Mouse (Mus musculus) MEL (cell line): ENCODE data around the gene Fbln5.

Source experiments
- CHD2 ChIP-seq: IDR thresholded peaks from 2 replicates; pipeline ENCODE4 v1.6.1; 2011; ENCODE audit warnings: low read length, improper control_type of control experiment
- CTCF ChIP-seq, 3 experiments: IDR thresholded peaks in 2 of 3; conservative IDR thresholded peaks in 1 of 3; 2 replicates each; pipeline ENCODE4 v1.5.1; 2011 to 2012; ENCODE audit warnings: low read length in 3 of 3, low read depth in 2 of 3, mild to moderate bottlenecking in 2 of 3, improper control_type of control experiment in 1 of 3, inconsistent platforms in 1 of 3, mixed read lengths in 1 of 3, moderate library complexity in 1 of 3; ENCODE audit not compliant: control insufficient read depth in 1 of 3, insufficient read depth in 1 of 3, poor library complexity in 1 of 3, severe bottlenecking in 1 of 3
- E2F4 ChIP-seq: IDR thresholded peaks from 2 replicates; pipeline ENCODE4 v1.6.1; 2011; ENCODE audit warnings: low read depth, low read length, improper control_type of control experiment, borderline replicate concordance
- GATA1 ChIP-seq: IDR thresholded peaks from 2 replicates; pipeline ENCODE4 v1.6.1; 2011; ENCODE audit warnings: low read depth, low read length, improper control_type of control experiment
- KAT2A ChIP-seq: conservative IDR thresholded peaks from 2 replicates; pipeline ENCODE4 v1.6.1; 2012; ENCODE audit warnings: low read depth, low read length, improper control_type of control experiment, inconsistent platforms
- MAFK ChIP-seq: IDR thresholded peaks from 2 replicates; pipeline ENCODE4 v1.6.1; 2011; ENCODE audit warnings: low read depth, mild to moderate bottlenecking, low read length, improper control_type of control experiment, borderline replicate concordance
- MXI1 ChIP-seq: IDR thresholded peaks from 2 replicates; pipeline ENCODE4 v1.6.1; 2011; ENCODE audit warnings: mild to moderate bottlenecking, low read depth, low read length, improper control_type of control experiment
- POLR2AphosphoS2 ChIP-seq: IDR thresholded peaks from 2 replicates; pipeline ENCODE4 v1.6.1; 2011; ENCODE audit warnings: low read length, improper control_type of control experiment
- POLR2AphosphoS5 ChIP-seq: IDR thresholded peaks from 2 replicates; pipeline ENCODE4 v1.6.1; 2012; ENCODE audit warnings: low read depth, borderline replicate concordance, mild to moderate bottlenecking, inconsistent platforms, low read length, moderate library complexity, mixed read lengths
- RAD21 ChIP-seq: IDR thresholded peaks from 2 replicates; pipeline ENCODE4 v1.6.1; 2011; ENCODE audit warnings: mild to moderate bottlenecking, low read depth, low read length, improper control_type of control experiment
- SMC3 ChIP-seq: IDR thresholded peaks from 2 replicates; pipeline ENCODE4 v1.6.1; 2011; ENCODE audit warnings: low read depth, low read length, improper control_type of control experiment

DNA sequence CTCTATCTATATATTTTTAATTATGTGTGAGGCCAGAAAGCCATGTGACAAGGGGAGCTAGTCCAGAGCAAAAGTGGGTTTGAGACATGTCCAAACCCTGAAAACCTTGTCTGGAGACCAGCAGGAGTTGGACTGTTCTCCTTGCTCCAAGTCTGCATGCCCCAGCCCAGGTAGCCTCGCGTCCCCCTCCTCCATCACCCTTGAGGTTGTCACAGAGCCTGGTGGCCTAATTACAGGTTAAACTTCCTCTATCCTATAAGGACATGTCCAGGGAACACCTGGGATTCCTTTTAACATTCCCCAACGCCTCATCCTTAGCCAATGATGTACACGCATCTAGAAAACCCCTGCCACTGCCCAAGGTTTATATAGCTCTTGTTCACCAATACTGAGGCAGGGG is 4.3 kb upstream of the Fbln5 start:
- TF ChIP-seq CTCF (IDR thresholded peaks at IDR 0.05 in 2 of 3, conservative IDR thresholded peaks at IDR 0.05 in 1 of 3; ENCODE audit: control insufficient read depth in 1 of 3, insufficient read depth in 1 of 3, low read depth in 2 of 3, low read length in 3 of 3, poor library complexity in 1 of 3, severe bottlenecking in 1 of 3): no peak
- no peak for TF ChIP-seq KAT2A
- no peak for TF ChIP-seq MXI1
- TF ChIP-seq POLR2AphosphoS5: no peak
- no peak for TF ChIP-seq CHD2
- no peak for TF ChIP-seq SMC3
- no peak for TF ChIP-seq MAFK
- no peak for TF ChIP-seq GATA1
- TF ChIP-seq E2F4: no peak
- TF ChIP-seq RAD21: no peak
- TF ChIP-seq POLR2AphosphoS2: no peak
